Mouse (Mus musculus) erythroblast, embryonic 14.5 days (primary cell): Measurements from ENCODE around the gene Defb48. TPM values are rescaled to one million over a fixed set of nuclear protein-coding genes. Genes with fewer than 3 reads are reported as not detected.

ENCODE experiments used
- H3K27me3 ChIP-seq: 2 replicates; pipeline ENCODE4 v1.6.1; 2012; ENCODE audit warnings: inconsistent platforms; ENCODE audit not compliant: control insufficient read depth
- H3K36me3 ChIP-seq: 2 replicates; pipeline ENCODE4 v1.6.1; 2012; ENCODE audit warnings: mild to moderate bottlenecking, inconsistent platforms; ENCODE audit not compliant: control insufficient read depth
- H3K4me1 ChIP-seq: 2 replicates; pipeline ENCODE4 v1.6.1; 2012; ENCODE audit warnings: inconsistent platforms; ENCODE audit not compliant: control insufficient read depth
- H3K4me3 ChIP-seq: replicated peaks from 2 replicates; pipeline ENCODE3; 2012; ENCODE audit warnings: moderate library complexity, mild to moderate bottlenecking, inconsistent platforms
- H3K9me3 ChIP-seq: 2 replicates; pipeline ENCODE4 v1.6.1; 2012; ENCODE audit warnings: low read length, inconsistent platforms, mixed read lengths; ENCODE audit not compliant: control insufficient read depth
- GATA1 ChIP-seq: IDR thresholded peaks from 2 replicates; pipeline ENCODE4 v1.6.1; 2012; ENCODE audit warnings: low read length, inconsistent platforms, mixed read lengths
- TAL1 ChIP-seq: IDR thresholded peaks from 3 replicates; pipeline ENCODE4 v1.6.1; 2012; ENCODE audit warnings: low read length, inconsistent platforms, mixed read lengths
- polyA plus RNA-seq: library from polyadenylated mRNA; stranded (reverse); fragments of >175 nt; gene quantifications from 2 replicates; pipeline ENCODE4 v1.2.3, GENCODE M21; 2012

Defb48 gene
- polyA plus RNA-seq, 1 experiment, result not detected

- no peaks in the 10 kb centered on the region for H3K9me3 ChIP-seq
- TF ChIP-seq GATA1 (no peak), TAL1 (no peak)
These were observed 44.9 kb downstream of the Defb48 start for GRCm38 (mm10) chr14:62939435-62939834.

GRCm38 (mm10) chr14:62937675-62938074 is 46.6 kb downstream of the Defb48 start:
- no peaks in the 10 kb centered on the region for H3K4me1 ChIP-seq
- TF ChIP-seq GATA1 (no peak), TAL1 (no peak)
- H3K4me3 ChIP-seq, result no peak overlapping the region
- H3K9me3 ChIP-seq, result no peaks in the 10 kb centered on the region
- H3K27me3 ChIP-seq, result no peaks in the 10 kb centered on the region
- no peaks in the 10 kb centered on the region for H3K36me3 ChIP-seq

More at GRCm38 (mm10) chr14:62939435-62939834, 44.9 kb downstream of the Defb48 start:
- no peak overlapping the region for H3K4me3 ChIP-seq
- no peaks in the 10 kb centered on the region for H3K27me3 ChIP-seq
- peaks cover 1% of the 10 kb centered on the region; the same call in 1 of the 2 replicates for H3K36me3 ChIP-seq
- no peaks in the 10 kb centered on the region for H3K4me1 ChIP-seq

GRCm38 (mm10) chr14:62936631-62937380 is 47.5 kb downstream of the Defb48 start:
- Histone ChIP-seq H3K4me3 (no peak overlapping the region), H3K9me3 (no peaks in the 10 kb centered on the region), H3K27me3 (no peaks in the 10 kb centered on the region), H3K4me1 (no peaks in the 10 kb centered on the region), H3K36me3 (no peaks in the 10 kb centered on the region)
- TF ChIP-seq TAL1, result no peak
- no peak for TF ChIP-seq GATA1

GRCm38 (mm10) chr14:62935361-62935760 is 48.9 kb downstream of the Defb48 start:
- H3K4me3 ChIP-seq, result no peak overlapping the region
- H3K9me3 ChIP-seq, result no peaks in the 10 kb centered on the region
- no peaks in the 10 kb centered on the region for H3K27me3 ChIP-seq
- TF ChIP-seq TAL1 (no peak), GATA1 (no peak)
- no peaks in the 10 kb centered on the region for H3K4me1 ChIP-seq
- H3K36me3 ChIP-seq, result no peaks in the 10 kb centered on the region

- Histone ChIP-seq H3K36me3 (no peaks in the 10 kb centered on the region), H3K9me3 (no peaks in the 10 kb centered on the region), H3K4me3 (no peak overlapping the region), H3K27me3 (no peaks in the 10 kb centered on the region), H3K4me1 (no peaks in the 10 kb centered on the region)
- TF ChIP-seq TAL1 (no peak), GATA1 (no peak)
These were observed 56.2 kb downstream of the Defb48 start for GRCm38 (mm10) chr14:62928101-62928541.

Other genes with a start within 250 kb of the Defb48 start
- gene Ints6, start 223.3 kb downstream of the Defb48 start, polyA plus RNA-seq, result 0.96 and 0.97 TPM in 2 replicates
- under 0.01 and 0.01 TPM in 2 replicates for gene Wdfy2, start 146.8 kb downstream of the Defb48 start, polyA plus RNA-seq
- not detected in 2 replicates for gene Defb47, start 13.6 kb upstream of the Defb48 start, polyA plus RNA-seq
- gene Defb43, start 27.3 kb upstream of the Defb48 start, polyA plus RNA-seq, result not detected in 2 replicates
- gene Defb42, start 62.5 kb upstream of the Defb48 start, polyA plus RNA-seq, result not detected in 2 replicates
- gene Defb30, start 65.5 kb upstream of the Defb48 start, polyA plus RNA-seq, result not detected in 2 replicates